Mouse (Mus musculus): ENCODE measurements around the gene Emc8. TPM values are rescaled to one million over a fixed set of nuclear protein-coding genes. Genes with fewer than 3 reads are reported as not detected.
A peak's percentile ranks its signal among the peaks of the same experiment; 100 is the strongest.

The Emc8 gene
- polyA plus RNA-seq, 1 experiment from 2014 or later, result 274 TPM

- Histone ChIP-seq H3K4me2 (ENCODE audit: low read depth) (no peak overlapping the region), H3K4me3 (ENCODE audit: low read depth, low read length) (no peak overlapping the region), H3K36me3 (ENCODE audit: control insufficient read depth, insufficient read depth, low read length) (no peaks in the 10 kb centered on the region), H3K27ac (ENCODE audit: low read depth, low read length) (no peak overlapping the region), H3K9ac (ENCODE audit: low read length) (no peak overlapping the region), H3K27me3 (ENCODE audit: control insufficient read depth, insufficient read depth, low read length) (no peaks in the 10 kb centered on the region), H3K4me1 (ENCODE audit: control insufficient read depth, insufficient read depth, low read length) (no peaks in the 10 kb centered on the region), H3K9me3 (ENCODE audit: control insufficient read depth, low read length) (no peaks in the 10 kb centered on the region)
- no peak for DNase-seq (ENCODE audit: low spot score)
- ATAC-seq (ENCODE audit: insufficient read depth, low FRiP score, low TSS enrichment), result no peak
- 88% methylated on average over 7 of the region's 7 CpGs for WGBS
Measured at GRCm38 (mm10) chr8:120688511-120688910, 20.1 kb upstream of the Emc8 start.

- Histone ChIP-seq H3K4me3 (ENCODE audit: low read depth, low read length) (no peak overlapping the region), H3K36me3 (ENCODE audit: control insufficient read depth, insufficient read depth, low read length) (no peaks in the 10 kb centered on the region), H3K27ac (ENCODE audit: low read depth, low read length) (no peak overlapping the region), H3K9ac (ENCODE audit: low read length) (no peak overlapping the region), H3K9me3 (ENCODE audit: control insufficient read depth, low read length) (no peaks in the 10 kb centered on the region), H3K4me1 (ENCODE audit: control insufficient read depth, insufficient read depth, low read length) (no peaks in the 10 kb centered on the region), H3K4me2 (ENCODE audit: low read depth) (no peak overlapping the region), H3K27me3 (ENCODE audit: control insufficient read depth, insufficient read depth, low read length) (no peaks in the 10 kb centered on the region)
- WGBS, result 79% methylated on average over 8 of the region's 8 CpGs
- ATAC-seq (ENCODE audit: insufficient read depth, low FRiP score, low TSS enrichment) (no peak), DNase-seq (ENCODE audit: low spot score) (no peak)
Measured at GRCm38 (mm10) chr8:120687786-120688185, 19.4 kb upstream of the Emc8 start.

DNA sequence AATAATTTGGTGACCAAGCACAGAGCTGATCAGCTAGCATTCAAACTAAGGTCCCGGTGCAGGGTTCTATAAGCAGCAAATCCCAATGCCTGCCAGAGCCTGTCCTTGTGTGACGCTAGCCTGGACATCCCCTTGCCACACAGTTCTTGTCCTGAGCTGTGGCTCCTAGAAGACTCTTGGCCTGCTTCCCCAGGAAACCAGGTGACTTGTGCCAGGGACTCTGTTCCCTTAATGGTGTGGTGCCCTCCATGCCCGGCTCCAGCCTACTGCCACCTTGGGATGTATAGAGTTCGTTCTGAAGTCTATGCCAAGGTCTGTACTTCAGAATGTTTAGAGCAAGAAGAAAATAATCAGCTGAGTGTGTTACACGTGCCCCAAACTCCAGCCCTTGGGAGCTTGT, 18.2 kb upstream of the Emc8 start:
- Histone ChIP-seq H3K4me2 (ENCODE audit: low read depth) (no peak overlapping the region), H3K27me3 (ENCODE audit: control insufficient read depth, insufficient read depth, low read length) (no peaks in the 10 kb centered on the region), H3K27ac (ENCODE audit: low read depth, low read length) (no peak overlapping the region), H3K36me3 (ENCODE audit: control insufficient read depth, insufficient read depth, low read length) (no peaks in the 10 kb centered on the region), H3K9ac (ENCODE audit: low read length) (no peak overlapping the region), H3K9me3 (ENCODE audit: control insufficient read depth, low read length) (no peaks in the 10 kb centered on the region), H3K4me1 (ENCODE audit: control insufficient read depth, insufficient read depth, low read length) (no peaks in the 10 kb centered on the region), H3K4me3 (ENCODE audit: low read depth, low read length) (no peak overlapping the region)
- DNase-seq (ENCODE audit: low spot score) (no peak), ATAC-seq (ENCODE audit: insufficient read depth, low FRiP score, low TSS enrichment) (no peak)
- WGBS, result 80% methylated on average over 5 of the region's 5 CpGs

DNA sequence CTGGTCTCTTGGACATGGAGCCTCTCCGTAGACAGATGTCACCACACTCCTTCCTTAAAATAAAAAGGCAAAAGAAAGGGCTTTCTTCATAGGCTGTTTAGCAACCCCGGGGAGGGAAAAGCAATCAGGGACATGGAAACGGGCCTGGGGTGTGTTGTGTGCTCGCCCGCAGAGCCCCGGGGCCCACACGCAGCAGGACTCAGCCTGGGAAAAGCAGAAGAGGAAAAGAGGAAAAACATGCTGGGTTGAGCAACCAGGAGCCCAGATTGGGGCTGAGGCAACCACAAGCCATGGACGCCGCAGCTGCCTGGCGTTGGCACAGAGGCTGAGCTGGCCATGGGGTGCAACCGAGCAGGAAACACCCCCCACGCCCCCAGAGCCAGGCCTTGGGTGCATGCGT, 17.7 kb upstream of the Emc8 start:
- H3K4me2 ChIP-seq (ENCODE audit: low read depth), result no peak overlapping the region
- ATAC-seq (ENCODE audit: insufficient read depth, low FRiP score, low TSS enrichment), result no peak
- WGBS, result 85% methylated on average over 13 of the region's 13 CpGs
- H3K9ac ChIP-seq (ENCODE audit: low read length), result no peak overlapping the region
- no peak overlapping the region for H3K27ac ChIP-seq (ENCODE audit: low read depth, low read length)
- H3K9me3 ChIP-seq (ENCODE audit: control insufficient read depth, low read length), result no peaks in the 10 kb centered on the region
- no peak for DNase-seq (ENCODE audit: low spot score)
- no peaks in the 10 kb centered on the region for H3K27me3 ChIP-seq (ENCODE audit: control insufficient read depth, insufficient read depth, low read length)
- no peak overlapping the region for H3K4me3 ChIP-seq (ENCODE audit: low read depth, low read length)
- H3K36me3 ChIP-seq (ENCODE audit: control insufficient read depth, insufficient read depth, low read length), result no peaks in the 10 kb centered on the region
- no peaks in the 10 kb centered on the region for H3K4me1 ChIP-seq (ENCODE audit: control insufficient read depth, insufficient read depth, low read length)

DNA sequence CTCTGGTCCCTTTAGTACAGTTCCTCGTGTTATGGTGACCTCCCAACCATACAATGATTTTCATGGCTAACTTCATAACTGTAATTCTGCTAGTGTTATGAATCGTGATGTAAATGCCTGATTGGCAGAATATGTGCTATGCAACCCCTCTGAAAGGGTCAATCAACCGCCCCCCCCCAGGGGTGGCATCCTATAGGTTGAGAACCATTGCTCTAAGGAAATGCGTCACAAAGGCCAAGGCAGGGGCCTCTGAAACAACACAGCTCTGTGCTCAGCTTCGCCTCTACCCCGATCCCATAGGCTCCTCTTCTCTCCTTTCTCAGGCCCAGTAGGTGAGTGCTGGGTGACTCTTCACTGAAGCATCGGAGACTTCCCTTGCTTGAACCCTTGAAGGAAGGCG, 17.2 kb upstream of the Emc8 start:
- H3K9me3 ChIP-seq (ENCODE audit: control insufficient read depth, low read length), result no peaks in the 10 kb centered on the region
- ATAC-seq (ENCODE audit: insufficient read depth, low FRiP score, low TSS enrichment) (no peak), DNase-seq (ENCODE audit: low spot score) (no peak)
- H3K4me2 ChIP-seq (ENCODE audit: low read depth), result no peak overlapping the region
- H3K4me1 ChIP-seq (ENCODE audit: control insufficient read depth, insufficient read depth, low read length), result no peaks in the 10 kb centered on the region
- 76% methylated on average over 8 of the region's 8 CpGs for WGBS
- H3K4me3 ChIP-seq (ENCODE audit: low read depth, low read length), result no peak overlapping the region
- no peaks in the 10 kb centered on the region for H3K27me3 ChIP-seq (ENCODE audit: control insufficient read depth, insufficient read depth, low read length)
- H3K27ac ChIP-seq (ENCODE audit: low read depth, low read length), result no peak overlapping the region
- no peaks in the 10 kb centered on the region for H3K36me3 ChIP-seq (ENCODE audit: control insufficient read depth, insufficient read depth, low read length)
- no peak overlapping the region for H3K9ac ChIP-seq (ENCODE audit: low read length)

- Histone ChIP-seq H3K27ac (ENCODE audit: low read depth, low read length) (no peak overlapping the region), H3K4me1 (ENCODE audit: control insufficient read depth, insufficient read depth, low read length) (no peaks in the 10 kb centered on the region), H3K27me3 (ENCODE audit: control insufficient read depth, insufficient read depth, low read length) (no peaks in the 10 kb centered on the region), H3K36me3 (ENCODE audit: control insufficient read depth, insufficient read depth, low read length) (no peaks in the 10 kb centered on the region), H3K4me3 (ENCODE audit: low read depth, low read length) (no peak overlapping the region), H3K9ac (ENCODE audit: low read length) (no peak overlapping the region), H3K9me3 (ENCODE audit: control insufficient read depth, low read length) (no peaks in the 10 kb centered on the region), H3K4me2 (ENCODE audit: low read depth) (no peak overlapping the region)
- DNase-seq (ENCODE audit: low spot score) (no peak), ATAC-seq (ENCODE audit: insufficient read depth, low FRiP score, low TSS enrichment) (no peak)
- WGBS, result 74% methylated on average over 5 of the region's 5 CpGs
Measured at GRCm38 (mm10) chr8:120685097-120685496, 16.7 kb upstream of the Emc8 start.

DNA sequence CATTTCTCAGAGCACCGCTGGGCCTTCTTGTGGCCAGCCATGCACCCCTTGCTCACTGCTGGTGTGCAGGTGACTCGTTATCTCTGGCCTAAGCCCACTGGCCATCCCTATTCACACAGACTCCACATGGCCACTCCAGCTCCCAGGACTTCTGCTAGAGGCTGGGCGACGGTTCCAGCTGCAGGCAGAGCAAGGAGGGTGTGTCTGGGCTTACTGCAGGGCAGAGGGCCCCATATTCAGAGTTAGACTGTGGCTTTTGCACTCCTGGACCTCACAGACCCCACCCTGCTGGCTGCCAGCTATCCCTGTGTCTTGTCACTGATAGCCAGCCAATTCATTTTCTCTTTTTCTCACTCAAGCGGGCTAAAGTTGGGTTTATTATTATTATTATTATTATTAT, 15.7 kb upstream of the Emc8 start:
- H3K27ac ChIP-seq (ENCODE audit: low read depth, low read length), result no peak overlapping the region
- no peak overlapping the region for H3K4me3 ChIP-seq (ENCODE audit: low read depth, low read length)
- no peaks in the 10 kb centered on the region for H3K36me3 ChIP-seq (ENCODE audit: control insufficient read depth, insufficient read depth, low read length)
- H3K4me1 ChIP-seq (ENCODE audit: control insufficient read depth, insufficient read depth, low read length), result no peaks in the 10 kb centered on the region
- WGBS, result 57% methylated on average over 5 of the region's 5 CpGs
- H3K27me3 ChIP-seq (ENCODE audit: control insufficient read depth, insufficient read depth, low read length), result no peaks in the 10 kb centered on the region
- H3K9ac ChIP-seq (ENCODE audit: low read length), result no peak overlapping the region
- ATAC-seq (ENCODE audit: insufficient read depth, low FRiP score, low TSS enrichment), result no peak
- no peak for DNase-seq (ENCODE audit: low spot score)
- H3K4me2 ChIP-seq (ENCODE audit: low read depth), result no peak overlapping the region
- no peaks in the 10 kb centered on the region for H3K9me3 ChIP-seq (ENCODE audit: control insufficient read depth, low read length)

DNA sequence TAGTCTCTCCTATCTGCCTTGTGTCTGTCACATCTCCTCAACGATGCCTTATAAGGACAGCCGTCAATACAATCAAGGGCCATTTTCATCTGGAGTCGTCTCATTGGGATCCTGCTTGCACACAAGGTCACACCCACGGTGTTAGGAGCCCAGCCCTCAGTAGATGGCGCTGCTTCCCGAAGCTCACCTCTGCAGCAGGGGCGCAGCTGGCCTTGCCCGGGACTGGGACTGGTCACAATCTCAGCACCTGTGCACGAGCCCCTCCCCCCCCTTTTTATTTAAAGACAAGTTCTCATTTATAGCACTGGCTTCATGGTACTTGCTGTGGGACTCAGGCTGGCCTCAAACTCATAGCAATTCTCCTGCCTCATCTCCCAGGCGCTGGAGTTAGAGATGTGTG, 15.2 kb upstream of the Emc8 start:
- ATAC-seq (ENCODE audit: insufficient read depth, low FRiP score, low TSS enrichment), result no peak; the same call in 1 of the 2 replicates
- Histone ChIP-seq H3K9ac (ENCODE audit: low read length) (no peak overlapping the region), H3K36me3 (ENCODE audit: control insufficient read depth, insufficient read depth, low read length) (no peaks in the 10 kb centered on the region), H3K27me3 (ENCODE audit: control insufficient read depth, insufficient read depth, low read length) (no peaks in the 10 kb centered on the region), H3K27ac (ENCODE audit: low read depth, low read length) (no peak overlapping the region), H3K4me3 (ENCODE audit: low read depth, low read length) (no peak overlapping the region), H3K9me3 (ENCODE audit: control insufficient read depth, low read length) (no peaks in the 10 kb centered on the region), H3K4me2 (ENCODE audit: low read depth) (no peak overlapping the region), H3K4me1 (ENCODE audit: control insufficient read depth, insufficient read depth, low read length) (no peaks in the 10 kb centered on the region)
- peak; percentile 78 for DNase-seq (ENCODE audit: low spot score)
- 16% methylated on average over 10 of the region's 10 CpGs for WGBS

- H3K36me3 ChIP-seq (ENCODE audit: control insufficient read depth, insufficient read depth, low read length), result no peaks in the 10 kb centered on the region
- H3K9me3 ChIP-seq (ENCODE audit: control insufficient read depth, low read length), result no peaks in the 10 kb centered on the region
- H3K4me3 ChIP-seq (ENCODE audit: low read depth, low read length), result no peak overlapping the region
- ATAC-seq (ENCODE audit: insufficient read depth, low FRiP score, low TSS enrichment) (no peak), DNase-seq (ENCODE audit: low spot score) (no peak)
- H3K9ac ChIP-seq (ENCODE audit: low read length), result no peak overlapping the region
- no peaks in the 10 kb centered on the region for H3K4me1 ChIP-seq (ENCODE audit: control insufficient read depth, insufficient read depth, low read length)
- no peak overlapping the region for H3K27ac ChIP-seq (ENCODE audit: low read depth, low read length)
- H3K4me2 ChIP-seq (ENCODE audit: low read depth), result no peak overlapping the region
- H3K27me3 ChIP-seq (ENCODE audit: control insufficient read depth, insufficient read depth, low read length), result no peaks in the 10 kb centered on the region
- WGBS, result 80% methylated on average over 10 of the region's 10 CpGs
Measured at GRCm38 (mm10) chr8:120681113-120681512, 12.7 kb upstream of the Emc8 start.

Measured in neural tube, embryonic 11.5 days (tissue).